Mouse (Mus musculus) T-helper 2 cell (primary cell): ENCODE results near the gene Dusp13.

ENCODE experiments used
- in situ Hi-C: fragments of 300-600 bp; cut with MboI, MseI; formaldehyde crosslinking; loops from one replicate; pipeline ENCODE4 v1.15.1; 2025; ENCODE audit warnings: high pct_unique_total_duplicates

The Dusp13 gene

GRCm38 (mm10) chr14:21750881-21751542 is at the start of gene Dusp13:
TSS of gene Dusp13 (minus strand) at chr14:21751181.
- in situ Hi-C loops = no loop called here

GRCm38 (mm10) chr14:21800641-21801040 is 49.7 kb upstream of the Dusp13 start:
- in situ Hi-C loops = no loop called here

DNA sequence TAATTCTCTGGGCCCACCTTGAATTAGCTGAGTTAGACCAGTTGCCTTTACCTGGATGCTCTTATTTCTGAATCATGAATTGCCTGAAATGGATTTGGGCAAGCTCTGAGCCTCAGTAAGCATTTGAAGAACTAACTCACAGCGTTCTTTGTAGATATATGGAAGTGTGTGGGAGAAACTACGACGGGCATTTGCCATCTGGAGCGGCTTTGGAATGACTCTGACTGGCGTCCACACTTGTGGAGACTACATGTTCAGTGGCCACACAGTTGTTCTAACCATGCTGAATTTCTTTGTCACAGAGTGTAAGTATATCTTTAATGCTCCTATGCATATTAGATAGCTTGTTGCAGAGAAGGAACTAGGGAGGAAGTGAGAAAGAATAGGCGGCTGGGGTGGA is 41.3 kb upstream of the Dusp13 start:
- in situ Hi-C loops = no loop called here

- in situ Hi-C loops = no loop called here
These were observed 40.7 kb upstream of the Dusp13 start for GRCm38 (mm10) chr14:21791722-21792121.

GRCm38 (mm10) chr14:21790585-21791251 is 39.7 kb upstream of the Dusp13 start:
- in situ Hi-C loops = no loop called here

- in situ Hi-C loops = no loop called here
These were observed 37.1 kb upstream of the Dusp13 start for GRCm38 (mm10) chr14:21788121-21788520.

GRCm38 (mm10) chr14:21787374-21787773 is 36.4 kb upstream of the Dusp13 start:
- in situ Hi-C loops = no loop called here

DNA sequence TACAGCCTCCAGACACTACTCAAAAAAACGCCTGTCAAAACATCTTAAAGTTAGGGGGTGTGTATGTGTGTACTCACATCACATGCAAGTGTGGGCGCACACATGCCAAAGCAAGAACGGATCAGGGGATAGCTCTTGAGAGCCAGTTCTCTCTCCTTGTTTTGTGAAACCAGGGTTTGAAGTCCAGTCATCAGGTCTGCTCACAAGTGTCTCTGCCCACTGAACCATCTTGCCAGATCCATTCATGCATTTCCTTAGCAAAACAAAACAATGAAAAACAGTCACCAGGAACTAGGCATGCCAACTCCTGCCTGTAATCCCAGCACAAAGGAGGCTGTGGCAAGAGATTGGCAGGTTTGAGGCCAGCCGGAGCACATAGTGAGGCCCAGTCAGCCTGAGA is 35.5 kb upstream of the Dusp13 start:
- in situ Hi-C loops = no loop called here

GRCm38 (mm10) chr14:21776201-21776600 is 25.2 kb upstream of the Dusp13 start:
- in situ Hi-C loops = no loop called here

- in situ Hi-C loops = no loop called here
These were observed 23.0 kb upstream of the Dusp13 start for GRCm38 (mm10) chr14:21773946-21774345.

- in situ Hi-C loops = no loop called here
These were observed 21.7 kb upstream of the Dusp13 start for GRCm38 (mm10) chr14:21772506-21773281.

DNA sequence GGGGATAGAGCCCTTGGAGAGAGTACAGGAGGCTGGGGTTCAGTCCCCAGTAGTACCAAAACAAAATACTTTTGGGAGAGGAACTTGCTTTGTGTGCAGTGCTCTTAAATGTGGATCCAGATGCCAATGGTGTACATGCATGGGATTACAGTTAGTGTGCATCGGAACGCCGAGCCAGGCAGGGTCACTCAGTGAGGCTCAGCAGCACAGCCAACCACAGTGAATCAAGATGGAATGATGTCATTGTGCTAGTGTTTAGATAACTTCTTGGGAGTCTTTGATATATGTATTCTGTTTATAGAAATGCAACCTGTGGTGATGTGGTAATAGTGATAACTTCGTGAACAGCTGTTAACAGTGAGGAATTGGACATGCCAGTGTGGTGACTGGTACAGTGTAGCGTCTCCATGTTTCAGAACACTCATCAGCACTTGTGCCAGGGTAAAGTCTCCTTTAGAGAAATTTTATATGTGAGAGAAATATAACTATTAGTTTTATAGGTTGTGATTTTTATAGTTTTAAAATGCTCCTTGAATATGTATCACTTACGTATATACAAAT is 15.5 kb upstream of the Dusp13 start:
- in situ Hi-C loops = loop anchor here (5.0 kb wide), 1 partner anchor 51 kb away; no protein-coding TSS in a partner anchor

GRCm38 (mm10) chr14:21765754-21766397 is 14.9 kb upstream of the Dusp13 start:
- in situ Hi-C loops = loop anchor here (5.0 kb wide), 1 partner anchor 51 kb away; no protein-coding TSS in a partner anchor

GRCm38 (mm10) chr14:21764646-21765045 is 13.7 kb upstream of the Dusp13 start:
- in situ Hi-C loops = loop anchor here (5.0 kb wide), 1 partner anchor 53 kb away; no protein-coding TSS in a partner anchor

GRCm38 (mm10) chr14:21763736-21764135 is 12.8 kb upstream of the Dusp13 start:
- in situ Hi-C loops = no loop called here

GRCm38 (mm10) chr14:21761560-21761959 is 10.6 kb upstream of the Dusp13 start:
- in situ Hi-C loops = no loop called here

DNA sequence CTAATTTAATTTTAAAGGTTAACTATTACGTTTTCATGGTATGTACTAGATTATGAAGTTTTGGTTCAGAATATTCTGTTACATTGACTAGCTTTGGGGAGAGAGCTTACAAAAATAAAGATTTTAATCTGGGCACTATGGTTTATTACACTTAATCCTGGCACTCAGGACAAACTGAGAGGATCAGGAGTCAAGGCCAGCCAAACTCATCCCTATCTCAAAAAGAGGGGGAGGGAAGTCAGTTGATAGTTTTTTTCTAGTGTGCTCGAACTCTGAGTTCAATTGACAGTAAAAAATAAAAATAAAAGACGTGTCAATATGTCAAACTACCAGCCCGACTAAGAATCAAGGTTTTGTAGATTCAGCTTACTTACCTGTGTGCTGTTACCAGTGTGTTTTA is 2.4 kb upstream of the Dusp13 start:
- in situ Hi-C loops = no loop called here

- in situ Hi-C loops = no loop called here
These were observed 1.4 kb upstream of the Dusp13 start for GRCm38 (mm10) chr14:21752411-21752810.

DNA sequence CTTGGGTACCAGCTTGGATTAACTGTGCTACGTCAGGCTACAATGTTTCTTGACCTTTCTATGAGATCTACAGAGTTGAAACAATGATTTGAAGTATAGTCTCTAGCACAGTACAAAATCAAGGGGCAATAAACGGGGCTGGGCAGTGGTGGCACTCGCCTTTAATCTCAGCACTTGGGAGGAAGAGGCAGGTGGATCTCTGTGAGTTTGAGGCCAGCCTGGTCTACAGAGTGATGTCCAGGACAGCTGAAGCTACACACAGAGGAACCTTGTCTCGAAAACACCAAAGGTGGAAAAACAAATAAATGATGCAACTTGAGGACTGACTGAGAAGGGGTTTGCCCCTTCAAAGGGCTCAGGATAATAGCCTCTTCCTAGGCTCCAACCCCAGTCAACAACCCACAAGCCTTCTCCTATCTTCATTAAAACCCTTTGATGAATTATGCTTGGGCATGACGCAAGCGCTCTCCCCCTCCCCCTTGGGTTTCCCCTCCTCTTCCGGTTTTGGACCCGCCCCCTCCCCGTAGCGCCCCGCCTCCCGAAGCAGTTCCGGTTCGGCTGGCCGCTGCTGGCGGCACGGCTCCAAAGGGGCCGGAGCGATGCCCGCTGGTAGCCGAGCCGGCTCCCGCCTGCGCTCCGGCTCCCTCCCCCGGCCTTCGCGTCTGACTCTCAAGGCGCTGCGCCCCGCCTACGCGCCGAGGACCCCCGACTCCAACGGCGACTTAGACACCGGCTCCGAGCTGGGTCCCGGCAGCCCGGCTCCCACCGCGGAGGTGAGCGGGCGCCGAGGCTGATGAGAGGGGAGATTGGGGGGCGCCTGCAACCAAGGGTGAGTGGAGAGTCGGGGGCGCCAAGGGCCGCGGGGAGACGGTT is 737 bp downstream of the Dusp13 start, which contains the start of gene Samd8:
Gene Samd8 (plus strand): TSS at position 524 of the 873 bp plus-strand sequence.
- in situ Hi-C loops = no loop called here

DNA sequence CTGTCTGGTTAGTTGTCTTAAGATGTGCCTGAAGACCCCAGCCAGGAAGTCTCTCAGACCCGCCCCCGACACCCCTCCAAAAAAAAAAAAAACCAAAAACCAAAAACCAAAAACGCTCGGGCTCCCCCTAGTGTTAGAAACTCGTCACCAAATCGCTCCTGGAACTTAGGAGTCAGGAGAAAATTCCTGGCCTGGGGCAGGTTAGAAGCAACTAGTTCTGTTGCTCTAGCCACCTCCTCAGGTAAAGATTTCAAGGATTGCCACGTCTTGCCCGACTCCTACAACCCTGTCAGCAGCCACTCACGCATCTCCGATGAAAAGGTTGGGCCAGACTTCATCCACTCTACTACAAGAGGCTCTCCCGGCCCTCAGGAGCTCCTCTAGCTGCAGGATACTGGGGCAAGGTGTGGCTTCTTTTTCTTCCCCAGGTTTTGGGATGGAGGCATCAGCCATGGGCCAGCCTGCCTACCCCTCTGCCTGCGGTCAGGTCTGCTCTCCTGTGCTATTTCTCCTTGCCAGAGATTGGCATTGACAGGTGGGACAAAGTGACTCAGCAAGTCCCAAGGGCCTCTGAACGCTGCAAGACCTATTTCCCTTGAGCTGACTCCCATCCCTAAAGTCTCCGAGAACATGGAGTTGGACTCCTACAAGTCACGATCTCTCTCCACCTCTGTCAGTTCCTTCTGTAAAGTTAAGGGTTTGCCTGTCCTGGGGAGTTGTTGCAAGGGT is 2.7 kb downstream of the Dusp13 start:
- in situ Hi-C loops = loop anchor here (5.0 kb wide), 1 partner anchor 251 kb away; no protein-coding TSS in a partner anchor
